Mouse (Mus musculus): ENCODE measurements around the gene Cd2bp2. TPM values are rescaled to one million over a fixed set of nuclear protein-coding genes. Genes with fewer than 3 reads are reported as not detected.
"Not testable (repeated sequence)": the region's sequence is repeated elsewhere in the genome, so short reads cannot be mapped to it uniquely, and the experiment has no call there.

The Cd2bp2 gene
- total and polyA plus RNA-seq, 2 experiments from 2014 or later, result 26.9 to 39.3 TPM

GRCm38 (mm10) chr7:127185601-127186000 is 10.2 kb downstream of the Cd2bp2 start:
- ATAC-seq (ENCODE audit: insufficient read depth, low read depth) (peak; percentile 39; the same call in 1 of the 2 replicates), DNase-seq (ENCODE audit: low spot score) (peak; percentile 56)
- Histone ChIP-seq H3K9me3 (replicated peaks; ENCODE audit: control insufficient read depth, low read length) (no peaks in the 10 kb centered on the region), H3K4me1 (ENCODE audit: control insufficient read depth, insufficient read depth) (no peaks in the 10 kb centered on the region), H3K36me3 (replicated peaks; ENCODE audit: control insufficient read depth, insufficient read depth, low read length) (no peaks in the 10 kb centered on the region), H3K27ac (ENCODE audit: low read depth) (no peak overlapping the region), H3K4me3 (ENCODE audit: low read depth, low read length) (no peak overlapping the region), H3K4me2 (ENCODE audit: low read depth, low read length) (no peak overlapping the region), H3K27me3 (ENCODE audit: control insufficient read depth, insufficient read depth, low read length) (no peaks in the 10 kb centered on the region), H3K9ac (replicated peaks; ENCODE audit: low read depth, low read length) (no peak overlapping the region)
- WGBS, result 51% methylated on average over 3 of the region's 3 CpGs
- TF ChIP-seq EP300 (IDR thresholded peaks at IDR 0.05; ENCODE audit: low read depth) (no peak), CTCF (IDR thresholded peaks at IDR 0.05; ENCODE audit: low read depth) (peak; percentile 71)

- Histone ChIP-seq H3K27ac (ENCODE audit: low read depth) (no peak overlapping the region), H3K9ac (replicated peaks; ENCODE audit: low read depth, low read length) (no peak overlapping the region), H3K36me3 (replicated peaks; ENCODE audit: control insufficient read depth, insufficient read depth, low read length) (no peaks in the 10 kb centered on the region), H3K4me3 (ENCODE audit: low read depth, low read length) (no peak overlapping the region), H3K9me3 (replicated peaks; ENCODE audit: control insufficient read depth, low read length) (no peaks in the 10 kb centered on the region), H3K27me3 (ENCODE audit: control insufficient read depth, insufficient read depth, low read length) (no peaks in the 10 kb centered on the region), H3K4me1 (ENCODE audit: control insufficient read depth, insufficient read depth) (no peaks in the 10 kb centered on the region), H3K4me2 (ENCODE audit: low read depth, low read length) (no peak overlapping the region)
- TF ChIP-seq CTCF (IDR thresholded peaks at IDR 0.05; ENCODE audit: low read depth) (no peak), EP300 (IDR thresholded peaks at IDR 0.05; ENCODE audit: low read depth) (no peak)
- 13% methylated on average over 1 of the region's 1 CpGs for WGBS
- no peak for ATAC-seq (ENCODE audit: insufficient read depth, low read depth)
- DNase-seq (ENCODE audit: low spot score), result no peak
These were observed 11.1 kb downstream of the Cd2bp2 start for GRCm38 (mm10) chr7:127184720-127185119.

- Histone ChIP-seq H3K4me2 (ENCODE audit: low read depth, low read length) (no peak overlapping the region), H3K27me3 (ENCODE audit: control insufficient read depth, insufficient read depth, low read length) (no peaks in the 10 kb centered on the region), H3K9me3 (replicated peaks; ENCODE audit: control insufficient read depth, low read length) (no peaks in the 10 kb centered on the region), H3K27ac (ENCODE audit: low read depth) (no peak overlapping the region), H3K36me3 (replicated peaks; ENCODE audit: control insufficient read depth, insufficient read depth, low read length) (no peaks in the 10 kb centered on the region), H3K4me1 (ENCODE audit: control insufficient read depth, insufficient read depth) (no peaks in the 10 kb centered on the region), H3K4me3 (ENCODE audit: low read depth, low read length) (no peak overlapping the region), H3K9ac (replicated peaks; ENCODE audit: low read depth, low read length) (no peak overlapping the region)
- TF ChIP-seq CTCF (IDR thresholded peaks at IDR 0.05; ENCODE audit: low read depth) (no peak), EP300 (IDR thresholded peaks at IDR 0.05; ENCODE audit: low read depth) (no peak)
- WGBS, result 70% methylated on average over 6 of the region's 6 CpGs
- ATAC-seq (ENCODE audit: insufficient read depth, low read depth), result no peak
- DNase-seq (ENCODE audit: low spot score), result no peak
These were observed 12.0 kb downstream of the Cd2bp2 start for GRCm38 (mm10) chr7:127183828-127184227.

- WGBS, result 62% methylated on average over 8 of the region's 8 CpGs
- TF ChIP-seq EP300 (IDR thresholded peaks at IDR 0.05; ENCODE audit: low read depth), result no peak
- no peak for TF ChIP-seq CTCF (IDR thresholded peaks at IDR 0.05; ENCODE audit: low read depth)
- H3K4me1 ChIP-seq (ENCODE audit: control insufficient read depth, insufficient read depth), result no peaks in the 10 kb centered on the region
- DNase-seq (ENCODE audit: low spot score) (no peak), ATAC-seq (ENCODE audit: insufficient read depth, low read depth) (no peak)
- H3K36me3 ChIP-seq (replicated peaks; ENCODE audit: control insufficient read depth, insufficient read depth, low read length), result no peaks in the 10 kb centered on the region
- no peaks in the 10 kb centered on the region for H3K27me3 ChIP-seq (ENCODE audit: control insufficient read depth, insufficient read depth, low read length)
- H3K4me2 ChIP-seq (ENCODE audit: low read depth, low read length), result no peak overlapping the region
- H3K27ac ChIP-seq (ENCODE audit: low read depth), result no peak overlapping the region
- no peak overlapping the region for H3K4me3 ChIP-seq (ENCODE audit: low read depth, low read length)
- H3K9me3 ChIP-seq (replicated peaks; ENCODE audit: control insufficient read depth, low read length), result no peaks in the 10 kb centered on the region
- no peak overlapping the region for H3K9ac ChIP-seq (replicated peaks; ENCODE audit: low read depth, low read length)
These were observed 12.5 kb downstream of the Cd2bp2 start for GRCm38 (mm10) chr7:127183345-127183744.

GRCm38 (mm10) chr7:127181724-127182123 is 14.1 kb downstream of the Cd2bp2 start:
- not testable (repeated sequence) for H3K4me3 ChIP-seq (ENCODE audit: low read depth, low read length); DNase-seq (ENCODE audit: low spot score); H3K9me3 ChIP-seq (replicated peaks; ENCODE audit: control insufficient read depth, low read length); H3K4me1 ChIP-seq (ENCODE audit: control insufficient read depth, insufficient read depth); H3K9ac ChIP-seq (replicated peaks; ENCODE audit: low read depth, low read length); ATAC-seq (ENCODE audit: insufficient read depth, low read depth); H3K27ac ChIP-seq (ENCODE audit: low read depth); H3K36me3 ChIP-seq (replicated peaks; ENCODE audit: control insufficient read depth, insufficient read depth, low read length); H3K27me3 ChIP-seq (ENCODE audit: control insufficient read depth, insufficient read depth, low read length); H3K4me2 ChIP-seq (ENCODE audit: low read depth, low read length)
- WGBS, result 28% methylated on average over 3 of the region's 3 CpGs

- WGBS, result 46% methylated on average over 2 of the region's 2 CpGs
- no peaks in the 10 kb centered on the region for H3K36me3 ChIP-seq (replicated peaks; ENCODE audit: control insufficient read depth, insufficient read depth, low read length)
- no peak overlapping the region for H3K4me2 ChIP-seq (ENCODE audit: low read depth, low read length)
- TF ChIP-seq CTCF (IDR thresholded peaks at IDR 0.05; ENCODE audit: low read depth) (no peak), EP300 (IDR thresholded peaks at IDR 0.05; ENCODE audit: low read depth) (no peak)
- ATAC-seq (ENCODE audit: insufficient read depth, low read depth) (no peak), DNase-seq (ENCODE audit: low spot score) (no peak)
- no peaks in the 10 kb centered on the region for H3K4me1 ChIP-seq (ENCODE audit: control insufficient read depth, insufficient read depth)
- no peak overlapping the region for H3K4me3 ChIP-seq (ENCODE audit: low read depth, low read length)
- no peaks in the 10 kb centered on the region for H3K27me3 ChIP-seq (ENCODE audit: control insufficient read depth, insufficient read depth, low read length)
- no peaks in the 10 kb centered on the region for H3K9me3 ChIP-seq (replicated peaks; ENCODE audit: control insufficient read depth, low read length)
- H3K9ac ChIP-seq (replicated peaks; ENCODE audit: low read depth, low read length), result no peak overlapping the region
- no peak overlapping the region for H3K27ac ChIP-seq (ENCODE audit: low read depth)
These were observed 15.1 kb downstream of the Cd2bp2 start for GRCm38 (mm10) chr7:127180783-127181182.
